Mouse (Mus musculus) WW6 (cell line): ENCODE results near the gene Slc33a1.
A peak's percentile ranks its signal among the peaks of the same experiment; 100 is the strongest.

ENCODE experiments used
- DNase-seq: peaks from one replicate; pipeline ENCODE4 v3.0.0-alpha.2; 2013; ENCODE audit warnings: low read depth, low spot score

The Slc33a1 gene

GRCm38 (mm10) chr3:63964100-63964921 lies at the start of gene Slc33a1:
Slc33a1 (minus strand) TSS chr3:63964768.
- peak; percentile 94 for DNase-seq

GRCm38 (mm10) chr3:63988722-63989440 lies 24.3 kb upstream of the Slc33a1 start:
- no peak for DNase-seq

GRCm38 (mm10) chr3:63986656-63987055 lies 22.1 kb upstream of the Slc33a1 start:
- no peak for DNase-seq

GRCm38 (mm10) chr3:63977895-63978294 lies 13.3 kb upstream of the Slc33a1 start:
- no peak for DNase-seq

- peak; percentile 82 for DNase-seq
Measured at GRCm38 (mm10) chr3:63975955-63976908, 11.7 kb upstream of the Slc33a1 start, which contains the start of gene Gmps. Gmps (plus strand) TSS chr3:63976106.

DNA sequence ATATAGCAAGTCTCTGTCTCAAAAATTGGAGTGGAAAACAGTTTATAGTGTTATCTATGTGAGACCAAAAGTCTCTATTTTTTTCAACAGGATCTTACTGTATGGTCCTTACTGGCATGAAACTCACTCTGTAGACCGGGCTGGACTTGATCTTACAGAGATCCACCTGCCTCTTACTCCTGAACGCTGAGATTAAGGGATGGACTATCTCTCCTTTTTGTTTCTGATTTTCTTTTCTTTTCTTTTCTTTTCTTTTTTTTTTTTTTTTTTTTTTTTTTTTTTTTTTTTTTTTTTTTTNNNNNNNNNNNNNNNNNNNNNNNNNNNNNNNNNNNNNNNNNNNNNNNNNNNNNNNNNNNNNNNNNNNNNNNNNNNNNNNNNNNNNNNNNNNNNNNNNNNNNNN lies 1.4 kb upstream of the Slc33a1 start:
- no peak for DNase-seq

DNA sequence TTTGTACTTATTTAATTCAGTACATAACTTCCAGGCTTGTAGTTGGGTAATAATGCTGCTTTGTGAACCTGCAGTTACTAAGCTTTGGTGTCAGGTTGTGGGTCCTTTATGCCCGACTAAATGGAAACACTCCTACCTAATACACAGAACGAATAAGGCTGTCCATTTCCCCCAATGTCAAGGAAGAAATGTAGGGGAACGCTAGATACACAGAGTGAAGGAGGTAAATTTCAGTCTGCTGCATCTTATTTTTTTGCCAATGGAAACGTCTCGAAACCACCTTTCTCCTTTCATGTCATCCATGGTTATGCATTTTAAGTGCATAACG lies 318 bp upstream of the Slc33a1 start:
- DNase-seq = no peak

GRCm38 (mm10) chr3:63963421-63964099 lies 1.0 kb downstream of the Slc33a1 start:
- DNase-seq = no peak

GRCm38 (mm10) chr3:63949837-63950236 lies 14.7 kb downstream of the Slc33a1 start:
- no peak for DNase-seq

DNA sequence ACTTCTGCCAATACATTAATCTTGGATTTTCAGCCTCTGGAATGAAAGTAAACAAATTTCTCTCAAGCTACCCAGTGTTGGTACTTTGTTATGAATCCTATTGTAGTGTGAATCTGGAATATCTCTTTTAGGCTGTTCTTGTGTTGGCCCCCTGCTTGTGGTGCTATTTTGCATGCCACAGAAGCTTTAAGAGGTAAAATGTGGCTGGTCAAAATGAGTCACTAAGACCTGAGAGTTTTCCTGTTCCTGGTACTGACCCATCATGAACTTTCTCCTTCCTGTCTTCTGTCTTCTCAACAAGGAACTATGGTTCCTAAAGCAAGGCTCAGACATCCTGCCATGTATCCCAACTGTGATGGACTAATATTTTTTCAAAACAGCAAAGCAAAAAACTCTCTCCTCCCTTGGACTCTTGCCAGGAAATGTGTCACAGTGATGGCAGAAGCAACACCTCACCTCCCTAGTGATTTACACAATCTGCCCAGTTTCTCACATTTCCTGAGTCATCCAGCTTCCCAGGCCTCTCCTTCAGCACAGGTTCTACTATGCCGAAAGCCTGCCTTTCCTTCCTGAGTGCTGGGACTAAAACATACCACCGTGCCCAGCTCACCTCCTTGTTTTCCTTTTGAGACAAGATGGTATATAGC lies 23.2 kb downstream of the Slc33a1 start:
- no peak for DNase-seq

GRCm38 (mm10) chr3:63938928-63939327 lies 25.6 kb downstream of the Slc33a1 start:
- no peak for DNase-seq

GRCm38 (mm10) chr3:63928878-63929859 lies 35.4 kb downstream of the Slc33a1 start, which contains the start of gene E130311K13Rik:
E130311K13Rik (minus strand) TSS chr3:63929472.
- DNase-seq = peak; percentile 46

GRCm38 (mm10) chr3:63919634-63920033 lies 44.9 kb downstream of the Slc33a1 start:
- no peak for DNase-seq

DNA sequence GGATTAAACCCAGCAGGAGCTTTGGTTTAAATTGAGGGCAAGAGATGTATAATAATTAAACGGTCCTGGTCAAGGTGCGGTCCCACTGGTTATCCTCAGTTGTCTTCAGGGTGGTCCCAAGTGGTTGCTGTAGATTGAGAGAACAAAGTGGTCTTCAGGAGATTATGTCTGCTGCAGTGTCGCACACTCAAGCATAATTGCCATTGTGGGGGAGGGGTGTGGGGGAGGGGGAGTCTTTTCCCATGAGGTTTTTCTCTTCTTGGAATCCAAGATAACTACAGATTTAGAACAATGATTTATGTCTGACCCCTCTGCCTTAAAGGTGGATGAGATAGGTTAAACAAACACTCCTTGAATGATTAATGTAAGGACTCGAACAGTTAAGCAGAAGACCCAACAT lies 54.3 kb downstream of the Slc33a1 start:
- no peak for DNase-seq

DNA sequence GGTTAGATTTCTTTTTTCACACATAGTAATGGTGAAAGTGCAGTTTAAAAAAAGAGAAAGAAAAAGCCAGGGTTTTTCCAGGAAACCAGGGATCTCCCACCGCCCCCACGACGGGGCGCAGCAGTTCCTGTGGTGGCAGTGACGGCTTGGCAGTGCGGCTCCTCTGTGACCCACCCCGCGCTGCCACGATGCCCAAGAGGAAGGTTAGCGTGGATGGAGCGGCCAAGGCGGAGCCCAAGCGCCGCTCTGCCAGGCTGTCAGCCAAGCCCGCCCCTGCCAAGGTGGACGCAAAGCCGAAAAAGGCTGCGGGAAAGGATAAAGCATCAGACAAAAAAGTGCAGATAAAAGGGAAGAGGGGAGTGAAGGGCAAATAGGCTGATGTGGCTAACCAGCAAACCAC lies 59.3 kb downstream of the Slc33a1 start:
- DNase-seq = no peak

DNA sequence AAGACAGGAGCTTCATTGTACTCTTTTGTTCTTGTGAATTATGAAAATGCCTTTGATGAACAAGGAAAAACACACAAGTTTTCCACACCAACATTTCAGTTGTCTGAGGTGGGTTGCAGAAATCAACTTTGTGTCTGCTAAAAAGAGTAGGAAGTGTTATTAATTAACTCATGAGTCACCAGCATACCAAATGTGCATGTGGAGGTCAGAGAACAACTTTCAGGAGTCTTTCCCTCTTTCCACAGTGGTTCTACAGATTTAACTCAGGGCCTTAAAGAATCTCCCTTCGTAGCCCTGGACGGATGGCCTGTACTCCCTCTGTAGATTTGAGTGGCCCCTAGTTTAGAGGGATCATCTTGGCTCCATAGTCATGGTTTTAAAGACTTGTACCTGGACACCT lies 60.4 kb downstream of the Slc33a1 start:
- DNase-seq = no peak

DNA sequence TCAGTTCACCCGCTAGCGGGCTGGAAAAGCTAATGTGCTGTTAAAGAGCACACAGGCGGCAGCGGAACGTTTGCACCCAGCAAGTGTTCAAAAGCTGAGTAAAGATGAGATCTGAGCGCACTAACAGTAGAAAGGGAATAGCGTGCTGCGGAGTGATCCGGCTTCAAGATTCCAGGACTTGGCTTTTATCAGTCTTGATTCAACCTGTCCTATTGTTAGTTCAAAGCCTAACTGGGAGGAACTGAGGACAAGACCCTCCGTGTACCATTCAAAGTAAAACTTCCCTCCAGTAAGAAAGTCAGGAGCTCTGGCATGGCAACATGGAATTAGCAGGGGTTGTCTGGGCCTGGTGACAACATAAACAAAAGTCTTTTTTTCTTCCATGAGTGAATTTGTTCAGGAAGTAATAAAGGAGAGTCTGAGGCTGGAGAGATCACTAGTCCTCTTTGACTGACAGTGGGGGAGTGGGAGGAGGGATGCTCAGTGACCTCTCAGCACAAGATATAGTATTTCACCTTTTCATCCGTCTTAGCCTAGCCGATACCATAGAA lies 64.5 kb downstream of the Slc33a1 start:
- no peak for DNase-seq

- DNase-seq = peak; percentile 62
Measured at GRCm38 (mm10) chr3:63899309-63899695, 65.3 kb downstream of the Slc33a1 start, which contains the start of gene Plch1. Plch1 (minus strand) TSS chr3:63899472.
